Mouse (Mus musculus) hindbrain, postnatal 0 days (tissue): Measurements from ENCODE around the gene Polr1d. TPM values are rescaled to one million over a fixed set of nuclear protein-coding genes. Genes with fewer than 3 reads are reported as not detected.

Source experiments
- ATAC-seq: fragments of 200-750 bp; cut with Nextera tagmentation; 2 replicates; pipeline ENCODE4 v1.8.0; 2017; ENCODE audit warnings: mild to moderate bottlenecking, moderate TSS enrichment, moderate library complexity
- DNase-seq: peaks from one replicate; pipeline ENCODE4 v3.0.0-alpha.2; 2015; ENCODE audit warnings: low spot score
- H3K27ac ChIP-seq: fragments of 300-500 bp; sonication (generic); 2 replicates; pipeline ENCODE4 v1.5.1; 2014; ENCODE audit warnings: mild to moderate bottlenecking
- H3K27me3 ChIP-seq: fragments of 300-500 bp; sonication (generic); 2 replicates; pipeline ENCODE4 v1.6.1; 2014; ENCODE audit warnings: low read length, mixed read lengths; ENCODE audit not compliant: insufficient read depth
- H3K36me3 ChIP-seq: fragments of 300-500 bp; sonication (generic); 2 replicates; pipeline ENCODE4 v1.6.1; 2014; ENCODE audit warnings: low read length, mixed read lengths; ENCODE audit not compliant: insufficient read depth
- H3K4me1 ChIP-seq: fragments of 300-500 bp; sonication (generic); 2 replicates; pipeline ENCODE4 v1.6.1; 2014; ENCODE audit warnings: antibody characterized with exemption, low read length, mixed read lengths; ENCODE audit not compliant: insufficient read depth
- H3K4me2 ChIP-seq: fragments of 300-500 bp; sonication (generic); 2 replicates; pipeline ENCODE4 v1.6.1; 2014; ENCODE audit warnings: low read depth, mild to moderate bottlenecking, low read length, moderate library complexity, mixed read lengths
- H3K4me3 ChIP-seq: fragments of 300-500 bp; sonication (generic); 2 replicates; pipeline ENCODE4 v1.5.1; 2014; ENCODE audit warnings: low read length
- H3K9ac ChIP-seq: fragments of 300-500 bp; sonication (generic); replicated peaks from 2 replicates; pipeline ENCODE4 v1.6.1; 2014; ENCODE audit warnings: mild to moderate bottlenecking, low read length, moderate library complexity, mixed read lengths
- H3K9me3 ChIP-seq: fragments of 300-500 bp; sonication (generic); 2 replicates; pipeline ENCODE4 v1.6.1; 2016; ENCODE audit warnings: low read length, mixed read lengths
- CTCF ChIP-seq: IDR thresholded peaks from 2 replicates; pipeline ENCODE4 v1.5.1; 2016; ENCODE audit warnings: antibody characterized with exemption, control low read depth, low read depth
- WGBS: fragments of 180-500 bp; shearing (Covaris S2); extraction: QIAGEN DNeasy Blood & Tissue Kit; methylation state at CpG from one replicate; pipeline ENCODE4 v1.1.7; 2014; 5-methylcytosine and 5-hydroxymethylcytosine counted together
- polyA plus RNA-seq: library from polyadenylated mRNA; unstranded; fragments of >200 nt; fragmentation: Nextera tagmentation; extraction: Ambion mirVana; gene quantifications from 2 replicates; pipeline ENCODE4 v1.2.1, GENCODE M21; 2015
- total RNA-seq: library from RNA; depleted of rRNA; stranded (reverse); fragments of >200 nt; gene quantifications from 2 replicates; pipeline ENCODE4 v1.2.3, GENCODE M21; 2014

Gene Polr1d
- total and polyA plus RNA-seq, 2 experiments from 2014 or later, result 53.7 to 103 TPM

DNA sequence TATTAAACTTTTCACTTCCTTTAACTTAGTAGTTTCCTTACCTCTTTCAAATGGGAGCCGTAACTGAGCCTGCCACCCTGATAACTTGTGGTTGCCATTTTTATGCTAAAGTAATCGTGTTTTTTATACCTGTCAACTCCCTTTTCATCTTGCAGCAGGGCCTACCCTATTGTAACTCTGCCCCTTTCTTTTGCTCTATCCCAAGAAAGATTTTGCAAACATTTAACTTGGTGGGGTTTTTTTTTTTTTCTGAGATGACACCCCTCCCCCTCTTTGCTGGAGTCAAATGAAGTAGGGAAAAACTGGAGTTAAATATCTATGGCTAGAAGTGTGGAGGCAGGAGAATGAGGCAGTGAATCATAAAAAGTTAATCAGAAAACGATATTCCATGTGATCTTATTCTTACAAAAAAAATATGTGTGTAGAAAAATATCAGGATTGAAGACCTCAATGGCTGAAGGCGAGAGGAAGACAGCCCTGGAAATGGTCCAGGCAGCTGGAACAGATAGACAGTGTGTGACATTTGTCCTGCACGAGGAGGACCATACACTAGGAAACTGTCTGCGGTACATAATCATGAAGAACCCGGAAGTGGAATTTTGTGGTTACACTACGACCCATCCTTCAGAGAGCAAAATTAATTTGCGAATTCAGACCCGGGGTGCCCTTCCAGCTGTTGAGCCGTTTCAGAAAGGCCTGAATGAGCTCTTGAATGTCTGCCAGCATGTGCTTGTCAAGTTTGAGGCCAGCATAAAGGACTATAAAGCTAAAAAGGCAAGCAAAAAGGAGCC is 1.5 kb downstream of the Polr1d start:
- no peak for ATAC-seq

DNA sequence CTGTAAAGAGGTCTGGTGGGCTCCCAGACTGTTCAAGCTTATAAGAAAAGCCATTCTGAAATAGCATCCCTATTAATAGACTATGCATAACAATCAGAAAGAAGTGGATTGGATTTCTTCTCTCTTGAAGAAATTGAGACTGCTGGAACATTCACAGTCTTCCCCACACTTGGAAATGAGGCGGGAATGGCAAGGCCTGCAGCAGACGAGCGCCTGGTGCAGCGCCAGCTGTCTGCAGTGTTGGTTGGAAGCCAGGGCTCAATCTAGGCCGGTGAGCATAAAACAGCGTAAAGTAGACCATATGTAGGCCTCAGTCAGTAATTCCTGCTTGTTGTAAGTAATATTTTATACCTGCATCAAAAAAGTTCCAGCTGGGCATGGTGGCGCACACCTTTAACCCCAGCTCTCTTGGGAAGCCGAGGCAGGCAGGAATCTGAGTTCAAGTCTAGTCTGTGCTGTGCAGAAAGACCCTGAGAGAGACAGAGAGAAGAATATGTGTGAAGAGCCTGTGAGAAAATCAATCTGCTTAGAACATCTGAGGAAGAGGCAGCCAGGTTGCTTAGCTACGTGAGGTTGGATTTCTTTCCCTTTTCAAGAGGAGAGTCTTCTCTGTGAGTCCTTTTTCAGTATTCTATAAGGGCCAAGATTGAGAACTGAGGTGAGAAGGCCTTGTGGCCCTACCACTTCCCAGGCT is 8.5 kb downstream of the Polr1d start:
- DNase-seq, result peak; percentile 76
- 0 out of 2 replicates have a peak, but pooled peaks cover 4% of the 10 kb centered on the region for H3K4me1 ChIP-seq
- H3K27ac ChIP-seq, result no peak overlapping the region
- H3K9ac ChIP-seq, result no peak overlapping the region
- no peaks in the 10 kb centered on the region for H3K9me3 ChIP-seq
- TF ChIP-seq CTCF, result no peak
- no peaks in the 10 kb centered on the region for H3K27me3 ChIP-seq
- ATAC-seq, result no peak
- H3K36me3 ChIP-seq, result no peaks in the 10 kb centered on the region
- 46% methylated on average over 9 of the region's 9 CpGs for WGBS
- no peak overlapping the region for H3K4me3 ChIP-seq
- H3K4me2 ChIP-seq, result no peak overlapping the region

More for the DNA sequence above, 1.5 kb downstream of the Polr1d start:
- Histone ChIP-seq H3K4me3 (peak overlapping the region; percentile 65), H3K27ac (no peak overlapping the region), H3K36me3 (no peaks in the 10 kb centered on the region), H3K27me3 (no peaks in the 10 kb centered on the region), H3K9me3 (no peaks in the 10 kb centered on the region), H3K9ac (peak overlapping the region; percentile 59), H3K4me2 (peak overlapping the region; percentile 93), H3K4me1 (0 out of 2 replicates have a peak, but pooled peaks cover 7% of the 10 kb centered on the region)
- WGBS, result 35% methylated on average over 11 of the region's 11 CpGs
- no peak for TF ChIP-seq CTCF
- DNase-seq, result no peak

DNA sequence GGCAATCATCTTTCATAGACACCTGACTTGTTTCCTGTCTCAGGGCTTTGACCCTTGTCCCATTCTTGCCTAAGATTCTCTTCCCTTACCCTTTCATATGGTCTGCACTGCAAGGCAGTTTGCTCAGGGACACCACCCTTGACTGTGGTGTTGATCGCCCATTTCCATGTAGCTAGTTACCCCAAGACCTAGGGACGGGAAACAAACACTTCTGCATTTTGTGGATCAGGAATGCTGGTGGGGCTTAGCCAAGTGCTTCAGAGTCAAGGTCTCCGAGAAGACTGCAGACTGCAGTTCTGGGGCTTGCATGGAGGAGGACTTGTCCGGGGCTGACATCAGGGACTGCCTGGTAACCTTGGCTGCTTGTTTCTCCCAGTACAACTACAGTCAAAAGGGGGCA is 10.0 kb downstream of the Polr1d start:
- Histone ChIP-seq H3K4me1 (0 out of 2 replicates have a peak, but pooled peaks cover 4% of the 10 kb centered on the region), H3K27ac (no peak overlapping the region), H3K27me3 (no peaks in the 10 kb centered on the region), H3K9ac (no peak overlapping the region), H3K9me3 (no peaks in the 10 kb centered on the region), H3K4me3 (no peak overlapping the region), H3K36me3 (no peaks in the 10 kb centered on the region), H3K4me2 (no peak overlapping the region)
- WGBS, result 92% methylated on average over 4 of the region's 4 CpGs
- DNase-seq, result no peak
- no peak for TF ChIP-seq CTCF
- no peak for ATAC-seq

DNA sequence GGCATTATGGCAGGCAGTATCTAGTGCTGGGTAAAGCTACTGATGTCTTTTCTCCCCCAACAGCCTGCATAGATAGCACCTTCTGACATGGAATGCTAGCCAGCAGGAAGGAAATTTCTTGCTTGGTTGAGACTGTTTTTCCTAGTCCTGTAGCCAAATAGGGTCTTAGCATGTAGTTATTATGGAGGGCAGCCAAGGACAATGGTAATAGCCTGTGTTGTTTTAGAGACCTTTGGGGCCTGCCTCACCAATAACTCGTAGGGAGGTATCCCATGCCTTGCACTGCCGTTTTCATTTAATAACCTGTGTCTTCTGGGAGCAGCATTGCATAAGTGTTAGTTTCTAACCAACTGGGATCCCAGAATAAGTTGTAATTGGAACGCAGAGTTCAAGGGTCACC is 13.0 kb downstream of the Polr1d start:
- DNase-seq, result no peak
- H3K36me3 ChIP-seq, result no peaks in the 10 kb centered on the region

DNA sequence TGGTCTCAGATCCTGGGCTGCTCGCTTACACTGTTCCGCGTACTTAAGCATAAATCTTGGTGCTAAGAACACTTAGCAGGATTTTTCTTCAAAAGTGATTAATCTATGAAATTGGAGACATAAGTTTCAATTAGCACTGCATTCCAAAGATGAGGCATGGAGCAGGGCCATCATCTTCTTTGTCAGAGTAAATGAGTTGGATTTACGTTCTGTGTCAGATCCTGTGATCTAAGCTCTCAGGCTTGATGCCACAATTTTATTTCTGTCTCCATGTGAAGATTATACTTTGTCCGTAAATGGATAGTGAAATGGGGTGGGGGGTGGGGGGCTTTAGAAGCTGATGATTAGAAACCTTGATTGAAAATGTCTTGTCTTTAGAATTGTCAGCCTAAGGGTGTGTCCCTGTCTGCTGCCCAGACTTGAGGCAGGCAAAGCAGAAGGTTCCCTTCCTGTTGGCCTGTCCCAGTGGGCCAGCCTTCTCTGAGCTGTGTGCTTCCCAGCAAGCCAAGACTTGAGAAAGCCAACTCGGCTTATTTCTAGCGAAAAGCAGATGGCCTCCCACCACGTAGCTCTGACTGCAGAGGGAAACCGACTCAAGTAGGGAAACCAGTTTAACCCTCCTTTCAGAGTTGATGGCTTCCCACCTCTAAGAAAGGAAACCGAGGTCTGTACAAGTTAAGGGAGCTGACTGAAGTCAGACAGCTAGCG is 13.6 kb downstream of the Polr1d start:
- WGBS, result 65% methylated on average over 11 of the region's 11 CpGs
- ATAC-seq (no peak), DNase-seq (peak; percentile 56)
- H3K27me3 ChIP-seq, result no peaks in the 10 kb centered on the region
- no peak overlapping the region for H3K4me3 ChIP-seq
- H3K36me3 ChIP-seq, result no peaks in the 10 kb centered on the region
- TF ChIP-seq CTCF, result no peak
- H3K4me2 ChIP-seq, result no peak overlapping the region
- H3K9ac ChIP-seq, result no peak overlapping the region
- H3K4me1 ChIP-seq, result no peaks in the 10 kb centered on the region
- no peaks in the 10 kb centered on the region for H3K9me3 ChIP-seq
- no peak overlapping the region for H3K27ac ChIP-seq

More for the DNA sequence above, 13.0 kb downstream of the Polr1d start:
- WGBS, result 66% methylated on average over 3 of the region's 3 CpGs
- ATAC-seq, result no peak
- Histone ChIP-seq H3K9me3 (no peaks in the 10 kb centered on the region), H3K27ac (no peak overlapping the region), H3K4me2 (no peak overlapping the region), H3K4me1 (0 out of 2 replicates have a peak, but pooled peaks cover 4% of the 10 kb centered on the region), H3K27me3 (no peaks in the 10 kb centered on the region), H3K9ac (no peak overlapping the region), H3K4me3 (no peak overlapping the region)
- no peak for TF ChIP-seq CTCF

DNA sequence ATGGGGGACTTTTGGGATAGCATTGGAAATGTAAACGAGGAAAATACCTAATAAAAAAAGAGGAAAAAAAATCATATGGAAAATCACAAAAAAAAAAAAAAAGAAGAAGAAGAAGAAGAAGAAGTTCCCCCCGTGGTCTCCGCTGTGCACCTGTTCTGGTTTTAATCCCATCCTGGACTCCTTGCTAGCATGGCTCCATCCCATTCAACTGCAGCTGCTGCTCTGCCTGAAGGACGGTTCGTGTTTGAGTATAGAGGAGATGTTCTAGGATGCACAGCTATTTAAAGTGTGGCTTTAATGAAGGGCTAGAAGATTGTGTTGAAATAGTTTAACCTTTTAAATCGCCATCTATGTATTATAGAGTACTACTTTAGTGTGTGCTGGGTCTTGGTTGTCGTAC is 15.6 kb downstream of the Polr1d start:
- DNase-seq (no peak), ATAC-seq (no peak)
- Histone ChIP-seq H3K9me3 (no peaks in the 10 kb centered on the region), H3K4me2 (no peak overlapping the region), H3K36me3 (no peaks in the 10 kb centered on the region), H3K4me1 (no peaks in the 10 kb centered on the region), H3K27me3 (no peaks in the 10 kb centered on the region), H3K9ac (no peak overlapping the region), H3K27ac (no peak overlapping the region), H3K4me3 (no peak overlapping the region)
- WGBS, result 91% methylated on average over 7 of the region's 7 CpGs
- TF ChIP-seq CTCF, result no peak
